Mouse (Mus musculus): ENCODE results near the gene Mpv17l. TPM values are rescaled to one million over a fixed set of nuclear protein-coding genes. Genes with fewer than 3 reads are reported as not detected.

Gene Mpv17l
- polyA plus RNA-seq, 1 experiment from 2014 or later, result 5.1 TPM

DNA sequence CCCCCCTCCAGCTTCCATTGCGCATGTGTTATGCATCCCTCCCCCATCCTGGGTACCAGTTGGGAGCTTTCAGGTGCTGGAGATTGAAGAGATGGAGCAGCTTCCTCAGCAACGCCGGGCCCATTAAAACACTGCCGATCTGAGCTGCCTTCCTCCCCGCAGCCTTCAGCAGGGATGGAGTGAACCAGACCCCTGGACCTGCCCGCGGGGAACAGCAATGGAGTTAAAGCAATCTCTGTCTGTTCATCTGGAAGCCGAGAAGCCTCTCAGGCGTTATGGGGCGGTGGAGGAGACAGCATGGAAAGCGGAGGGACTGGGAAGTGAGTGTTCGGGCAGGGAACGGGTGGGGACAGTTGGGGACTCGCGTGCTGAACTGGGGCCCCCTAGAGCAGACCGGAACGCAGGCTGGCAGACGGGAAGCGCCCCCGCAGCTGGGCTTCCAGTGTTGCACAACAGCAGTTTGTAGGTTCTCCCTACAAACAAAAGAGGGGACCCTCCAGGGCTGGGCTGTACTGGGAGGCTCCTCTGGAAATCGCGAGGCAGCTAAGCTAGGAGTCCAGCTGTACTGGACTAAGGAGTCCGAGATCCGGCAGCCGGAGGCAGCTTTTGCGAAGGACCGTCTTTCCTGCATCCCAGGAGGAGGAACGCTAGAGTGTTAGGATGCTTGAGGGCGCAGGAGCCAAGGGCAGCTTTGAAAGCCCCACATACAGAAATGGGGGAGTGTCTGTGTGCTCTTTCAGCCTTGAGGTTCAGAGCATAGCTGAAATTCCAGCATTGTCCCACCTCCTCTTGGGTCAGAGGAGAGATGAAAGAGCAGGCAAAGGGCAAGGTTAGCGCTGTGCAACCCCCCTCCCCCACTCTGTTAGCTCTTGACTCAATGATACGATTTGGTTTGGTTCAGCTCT, 83.9 kb downstream of the Mpv17l start, which contains the start of the genes 2900011O08Rik and Ifitm7:
TSS of gene 2900011O08Rik (plus strand) at position 31 of the 905 bp plus-strand sequence.
TSS of gene Ifitm7 (minus strand) at position 315 of the 905 bp plus-strand sequence.
- DNase-seq, result peak; percentile 14
- Histone ChIP-seq H3K9ac (replicated peaks) (no peak within 1 kb of the TSS; the same call in 1 of the 2 replicates), H3K4me2 (ENCODE audit: low read depth, low read length) (peak within 1 kb of the TSS; percentile 74), H3K9me3 (ENCODE audit: low read length) (no peaks in the 10 kb centered on the region), H3K27ac (ENCODE audit: low read depth) (no peak within 1 kb of the TSS), H3K27me3 (ENCODE audit: insufficient read depth, low read length) (0 out of 2 replicates have a peak, but pooled peaks cover 2% of the 10 kb centered on the region), H3K4me3 (ENCODE audit: low read depth, low read length) (peak within 1 kb of the TSS; percentile 36), H3K4me1 (ENCODE audit: insufficient read depth) (no peaks in the 10 kb centered on the region; the same call in 1 of the 2 replicates), H3K36me3 (replicated peaks; ENCODE audit: insufficient read depth, low read length) (no peaks in the 10 kb centered on the region)
- WGBS (ENCODE audit: insufficient replicate concordance), result 1% methylated on average over 31 of the region's 31 CpGs
- TF ChIP-seq CTCF (IDR thresholded peaks at IDR 0.05; ENCODE audit: low read depth) (no peak), EP300 (IDR thresholded peaks at IDR 0.05; ENCODE audit: low read depth) (no peak)
- no peak for ATAC-seq

DNA sequence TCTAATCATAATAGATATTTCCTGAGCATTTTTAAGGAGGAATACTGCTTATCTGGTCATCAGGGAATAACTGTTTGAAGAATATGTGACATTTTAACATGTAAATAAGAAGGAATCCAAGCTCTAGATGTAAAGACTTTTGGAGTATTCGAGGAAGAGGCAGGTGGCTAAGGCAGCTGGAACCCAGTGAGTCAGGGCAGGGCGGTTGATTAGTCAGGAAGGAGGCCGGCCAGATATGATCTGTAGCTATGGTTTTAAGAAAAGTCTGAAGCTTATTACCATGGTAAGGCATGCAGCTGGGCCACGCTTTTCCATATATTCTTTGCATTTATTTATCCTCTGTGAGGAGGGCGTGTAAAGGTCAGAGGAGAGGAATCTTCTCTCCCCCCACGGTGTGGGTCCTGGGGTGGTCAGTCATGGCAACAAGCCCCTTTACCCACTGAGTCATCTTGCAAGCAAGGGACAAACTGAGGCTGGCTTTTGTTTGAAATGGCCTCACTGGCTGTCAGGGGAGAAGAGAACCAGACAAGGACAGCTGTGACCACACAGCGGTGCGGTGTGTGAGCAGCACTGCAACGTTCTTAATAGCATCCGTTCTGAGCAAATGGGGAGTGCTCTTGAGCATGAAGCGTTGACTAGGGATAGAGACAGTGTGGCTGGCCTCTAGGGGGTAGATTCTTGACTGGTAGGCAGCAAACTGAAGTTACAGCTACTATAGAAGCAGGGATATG, 89.7 kb downstream of the Mpv17l start:
- Histone ChIP-seq H3K4me1 (ENCODE audit: insufficient read depth) (no peaks in the 10 kb centered on the region), H3K27ac (ENCODE audit: low read depth) (no peak overlapping the region), H3K4me3 (ENCODE audit: low read depth, low read length) (no peak overlapping the region), H3K9ac (replicated peaks) (no peak overlapping the region), H3K4me2 (ENCODE audit: low read depth, low read length) (no peak overlapping the region), H3K9me3 (ENCODE audit: low read length) (no peaks in the 10 kb centered on the region), H3K27me3 (ENCODE audit: insufficient read depth, low read length) (no peaks in the 10 kb centered on the region), H3K36me3 (replicated peaks; ENCODE audit: insufficient read depth, low read length) (no peaks in the 10 kb centered on the region)
- ATAC-seq (no peak), DNase-seq (no peak)
- TF ChIP-seq CTCF (IDR thresholded peaks at IDR 0.05; ENCODE audit: low read depth), result no peak
- TF ChIP-seq EP300 (IDR thresholded peaks at IDR 0.05; ENCODE audit: low read depth), result no peak
- 78% methylated on average over 11 of the region's 11 CpGs for WGBS (ENCODE audit: insufficient replicate concordance)

DNA sequence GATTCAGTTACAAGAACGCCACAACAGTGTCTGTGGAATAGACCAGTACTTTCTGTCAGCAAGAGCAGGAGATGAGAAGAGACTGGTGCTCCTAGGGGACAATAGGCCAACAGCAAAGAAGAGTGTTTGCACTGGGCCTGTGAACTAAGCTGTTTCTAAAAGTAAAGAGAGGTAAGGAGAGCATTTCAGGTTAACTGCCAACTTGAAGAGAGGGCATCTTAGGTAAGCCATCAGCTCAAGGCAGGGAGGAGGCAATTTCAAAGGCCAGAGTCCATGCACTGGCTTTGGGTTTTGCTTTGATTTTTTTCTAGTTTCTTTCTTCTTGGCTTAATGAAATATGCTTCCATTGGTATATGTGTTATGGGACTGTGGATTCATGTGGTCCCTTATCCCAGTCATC, 91.1 kb downstream of the Mpv17l start:
- H3K4me2 ChIP-seq (ENCODE audit: low read depth, low read length), result no peak overlapping the region
- H3K27ac ChIP-seq (ENCODE audit: low read depth), result no peak overlapping the region
- no peak for DNase-seq
- no peak for ATAC-seq
- H3K9me3 ChIP-seq (ENCODE audit: low read length), result no peaks in the 10 kb centered on the region
- H3K4me3 ChIP-seq (ENCODE audit: low read depth, low read length), result no peak overlapping the region
- no peaks in the 10 kb centered on the region for H3K36me3 ChIP-seq (replicated peaks; ENCODE audit: insufficient read depth, low read length)
- 60% methylated on average over 1 of the region's 1 CpGs for WGBS (ENCODE audit: insufficient replicate concordance)
- no peaks in the 10 kb centered on the region for H3K4me1 ChIP-seq (ENCODE audit: insufficient read depth)
- TF ChIP-seq EP300 (IDR thresholded peaks at IDR 0.05; ENCODE audit: low read depth) (no peak), CTCF (IDR thresholded peaks at IDR 0.05; ENCODE audit: low read depth) (no peak)
- H3K27me3 ChIP-seq (ENCODE audit: insufficient read depth, low read length), result no peaks in the 10 kb centered on the region
- no peak overlapping the region for H3K9ac ChIP-seq (replicated peaks)

DNA sequence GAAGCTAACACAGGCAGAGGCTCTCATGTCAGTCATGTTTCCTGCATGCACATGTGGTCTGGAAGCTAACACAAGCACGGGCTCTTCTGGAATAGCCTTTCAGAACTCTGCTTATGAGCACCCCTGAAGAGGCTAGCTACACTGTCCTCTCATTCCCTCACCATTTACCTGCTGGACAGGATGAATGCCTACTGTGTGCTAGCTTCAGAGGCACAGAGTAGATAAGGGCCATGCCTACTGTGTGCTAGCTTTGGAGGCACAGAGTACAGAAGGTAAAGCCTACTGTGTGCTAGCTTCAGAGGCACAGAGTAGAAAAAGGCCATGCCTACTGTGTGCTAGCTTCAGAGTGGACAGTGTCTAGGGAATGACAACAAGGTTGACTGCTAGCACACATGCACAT, 91.5 kb downstream of the Mpv17l start:
- TF ChIP-seq EP300 (IDR thresholded peaks at IDR 0.05; ENCODE audit: low read depth), result no peak
- no peak for TF ChIP-seq CTCF (IDR thresholded peaks at IDR 0.05; ENCODE audit: low read depth)

More for the DNA sequence above, 91.5 kb downstream of the Mpv17l start:
- 52% methylated on average over 1 of the region's 1 CpGs for WGBS (ENCODE audit: insufficient replicate concordance)
- no peak overlapping the region for H3K4me2 ChIP-seq (ENCODE audit: low read depth, low read length)
- no peak overlapping the region for H3K27ac ChIP-seq (ENCODE audit: low read depth)
- H3K36me3 ChIP-seq (replicated peaks; ENCODE audit: insufficient read depth, low read length), result no peaks in the 10 kb centered on the region
- no peak for DNase-seq
- H3K4me1 ChIP-seq (ENCODE audit: insufficient read depth), result no peaks in the 10 kb centered on the region
- H3K9ac ChIP-seq (replicated peaks), result no peak overlapping the region
- H3K9me3 ChIP-seq (ENCODE audit: low read length), result no peaks in the 10 kb centered on the region
- no peak overlapping the region for H3K4me3 ChIP-seq (ENCODE audit: low read depth, low read length)
- ATAC-seq, result no peak
- H3K27me3 ChIP-seq (ENCODE audit: insufficient read depth, low read length), result no peaks in the 10 kb centered on the region

Other genes starting within 250 kb of the Mpv17l start
- 13.6 and 13.8 TPM in 2 replicates for gene Parn, start 235.0 kb upstream of the Mpv17l start, polyA plus RNA-seq (2015; fragmentation: Nextera tagmentation; extraction: Ambion mirVana)
- gene Bfar, start 231.3 kb upstream of the Mpv17l start, polyA plus RNA-seq (2015; fragmentation: Nextera tagmentation; extraction: Ambion mirVana), result 21.3 and 23.1 TPM in 2 replicates
- 2.2 and 2.4 TPM in 2 replicates for gene 3110001I22Rik, start 231.2 kb upstream of the Mpv17l start, polyA plus RNA-seq (2015; fragmentation: Nextera tagmentation; extraction: Ambion mirVana)
- gene Pla2g10, start 172.2 kb upstream of the Mpv17l start, polyA plus RNA-seq (2015; fragmentation: Nextera tagmentation; extraction: Ambion mirVana), result not detected in 2 replicates
- 13.9 and 15.3 TPM in 2 replicates for gene Rrn3, start 122.5 kb upstream of the Mpv17l start, polyA plus RNA-seq (2015; fragmentation: Nextera tagmentation; extraction: Ambion mirVana)
- 34.3 and 39.4 TPM in 2 replicates for gene Ntan1, start 84.3 kb upstream of the Mpv17l start, polyA plus RNA-seq (2015; fragmentation: Nextera tagmentation; extraction: Ambion mirVana)
- 24.7 and 27.5 TPM in 2 replicates for gene Pdxdc1, start within 50 bp of the Mpv17l start, polyA plus RNA-seq (2015; fragmentation: Nextera tagmentation; extraction: Ambion mirVana)
- 0.12 TPM in 1 of 2 replicates, not detected in the other for gene 2900011O08Rik, start 83.4 kb downstream of the Mpv17l start, polyA plus RNA-seq (2015; fragmentation: Nextera tagmentation; extraction: Ambion mirVana)
- 0.18 TPM in 1 of 2 replicates, not detected in the other for gene Ifitm7, start 83.7 kb downstream of the Mpv17l start, polyA plus RNA-seq (2015; fragmentation: Nextera tagmentation; extraction: Ambion mirVana)